Mouse (Mus musculus) embryonic facial prominence, embryonic 15.5 days (tissue): Measurements from ENCODE around the gene Aqp2. TPM values are rescaled to one million over a fixed set of nuclear protein-coding genes. Genes with fewer than 3 reads are reported as not detected.
A peak's percentile ranks its signal among the peaks of the same experiment; 100 is the strongest.

ENCODE experiments used
- ATAC-seq: fragments of 200-750 bp; cut with Nextera tagmentation; 2 replicates; pipeline ENCODE4 v1.8.0; 2017; ENCODE audit warnings: low read depth, moderate TSS enrichment; ENCODE audit not compliant: insufficient number of reproducible peaks, low FRiP score, low TSS enrichment
- H3K27ac ChIP-seq: fragments of 300-500 bp; sonication (generic); replicated peaks from 2 replicates; pipeline ENCODE4 v1.5.1; 2015; ENCODE audit warnings: mild to moderate bottlenecking, inconsistent platforms
- H3K27me3 ChIP-seq: fragments of 300-500 bp; sonication (generic); 2 replicates; pipeline ENCODE4 v1.6.1; 2015; ENCODE audit warnings: inconsistent platforms
- H3K36me3 ChIP-seq: fragments of 300-500 bp; sonication (generic); 2 replicates; pipeline ENCODE4 v1.6.1; 2015; ENCODE audit warnings: mild to moderate bottlenecking, inconsistent platforms
- H3K4me1 ChIP-seq: fragments of 300-500 bp; sonication (generic); 2 replicates; pipeline ENCODE4 v1.6.1; 2015; ENCODE audit warnings: inconsistent platforms
- H3K4me2 ChIP-seq: fragments of 300-500 bp; sonication (generic); replicated peaks from 2 replicates; pipeline ENCODE4 v1.6.1; 2015; ENCODE audit warnings: mild to moderate bottlenecking, inconsistent platforms
- H3K4me3 ChIP-seq: fragments of 300-500 bp; sonication (generic); replicated peaks from 2 replicates; pipeline ENCODE4 v1.5.1; 2015; ENCODE audit warnings: mild to moderate bottlenecking, inconsistent platforms
- H3K9ac ChIP-seq: fragments of 300-500 bp; sonication (generic); 2 replicates; pipeline ENCODE4 v1.6.1; 2015; ENCODE audit warnings: inconsistent platforms
- H3K9me3 ChIP-seq: fragments of 300-500 bp; sonication (generic); replicated peaks from 2 replicates; pipeline ENCODE4 v1.6.1; 2016; ENCODE audit warnings: inconsistent platforms
- WGBS: fragments of 180-500 bp; shearing (Covaris S2); methylation state at CpG from one replicate; pipeline ENCODE4 v1.1.7; 2015; 5-methylcytosine and 5-hydroxymethylcytosine counted together
- polyA plus RNA-seq: library from polyadenylated mRNA; unstranded; fragments of >200 nt; fragmentation: Nextera tagmentation; extraction: Ambion mirVana; gene quantifications from 2 replicates; pipeline ENCODE4 v1.2.1, GENCODE M21; 2015

The Aqp2 gene
- polyA plus RNA-seq, 1 experiment from 2014 or later: not detected

- Histone ChIP-seq H3K4me2 (no peak overlapping the region), H3K9ac (no peak overlapping the region), H3K27ac (no peak overlapping the region), H3K27me3 (peaks cover 43% of the 10 kb centered on the region), H3K4me3 (no peak overlapping the region), H3K4me1 (peaks cover 26% of the 10 kb centered on the region), H3K36me3 (no peaks in the 10 kb centered on the region), H3K9me3 (no peaks in the 10 kb centered on the region)
- WGBS: 76% methylated on average over 3 of the region's 3 CpGs
- no peak for ATAC-seq
Observed at GRCm38 (mm10) chr15:99605595-99605994, 26.7 kb downstream of the Aqp2 start.

- no peak overlapping the region for H3K27ac ChIP-seq
- WGBS: 19% methylated on average over 5 of the region's 5 CpGs
- H3K9ac ChIP-seq: no peak overlapping the region
- H3K4me2 ChIP-seq: no peak overlapping the region
- no peaks in the 10 kb centered on the region for H3K9me3 ChIP-seq
- H3K4me3 ChIP-seq: no peak overlapping the region
- no peak for ATAC-seq
- peaks cover 39% of the 10 kb centered on the region for H3K27me3 ChIP-seq
- no peaks in the 10 kb centered on the region for H3K36me3 ChIP-seq
- peaks cover 34% of the 10 kb centered on the region for H3K4me1 ChIP-seq
Observed at GRCm38 (mm10) chr15:99606515-99606914, 27.7 kb downstream of the Aqp2 start.

- WGBS: 9% methylated on average over 10 of the region's 10 CpGs
- ATAC-seq: no peak
- no peak overlapping the region for H3K27ac ChIP-seq
- no peaks in the 10 kb centered on the region for H3K36me3 ChIP-seq
- H3K4me1 ChIP-seq: peaks cover 33% of the 10 kb centered on the region
- H3K9me3 ChIP-seq: no peaks in the 10 kb centered on the region
- no peak overlapping the region for H3K4me3 ChIP-seq
- no peak overlapping the region for H3K4me2 ChIP-seq
- H3K9ac ChIP-seq: no peak overlapping the region
- H3K27me3 ChIP-seq: peaks cover 32% of the 10 kb centered on the region
Observed at GRCm38 (mm10) chr15:99607388-99608113, 28.7 kb downstream of the Aqp2 start.

- Histone ChIP-seq H3K27ac (no peak overlapping the region), H3K9ac (no peak overlapping the region), H3K27me3 (peaks cover 23% of the 10 kb centered on the region), H3K4me1 (peaks cover 33% of the 10 kb centered on the region), H3K36me3 (no peaks in the 10 kb centered on the region), H3K9me3 (no peaks in the 10 kb centered on the region), H3K4me2 (no peak overlapping the region), H3K4me3 (no peak overlapping the region)
- ATAC-seq: no peak
- WGBS: 62% methylated on average over 13 of the region's 13 CpGs
Observed at GRCm38 (mm10) chr15:99608382-99609125, 29.7 kb downstream of the Aqp2 start.

GRCm38 (mm10) chr15:99611563-99611962 is 32.7 kb downstream of the Aqp2 start:
- H3K9ac ChIP-seq: no peak overlapping the region
- no peak overlapping the region for H3K27ac ChIP-seq
- no peaks in the 10 kb centered on the region for H3K36me3 ChIP-seq
- no peak for ATAC-seq
- H3K4me1 ChIP-seq: peaks cover 52% of the 10 kb centered on the region
- 52% methylated on average over 7 of the region's 7 CpGs for WGBS
- H3K4me3 ChIP-seq: no peak overlapping the region
- no peaks in the 10 kb centered on the region for H3K9me3 ChIP-seq
- peaks cover 19% of the 10 kb centered on the region for H3K27me3 ChIP-seq
- no peak overlapping the region for H3K4me2 ChIP-seq

- 0 out of 2 replicates have a peak overlapping the region, but pooled peaks have one; percentile 65 for H3K27ac ChIP-seq
- no peak for ATAC-seq
- H3K27me3 ChIP-seq: peaks cover 16% of the 10 kb centered on the region
- peak overlapping the region; percentile 34; the same call in 1 of the 2 replicates for H3K4me2 ChIP-seq
- peaks cover 32% of the 10 kb centered on the region for H3K4me1 ChIP-seq
- WGBS: 65% methylated on average over 13 of the region's 13 CpGs
- H3K9ac ChIP-seq: no peak overlapping the region
- no peaks in the 10 kb centered on the region for H3K36me3 ChIP-seq
- H3K9me3 ChIP-seq: no peaks in the 10 kb centered on the region
- no peak overlapping the region for H3K4me3 ChIP-seq
Observed at GRCm38 (mm10) chr15:99614273-99614672, 35.4 kb downstream of the Aqp2 start.

GRCm38 (mm10) chr15:99614753-99615152 is 35.9 kb downstream of the Aqp2 start:
- Histone ChIP-seq H3K4me1 (peaks cover 32% of the 10 kb centered on the region), H3K4me3 (no peak overlapping the region), H3K4me2 (peak overlapping the region; percentile 34), H3K9me3 (no peaks in the 10 kb centered on the region), H3K27ac (peak overlapping the region; percentile 65), H3K9ac (no peak overlapping the region), H3K36me3 (no peaks in the 10 kb centered on the region), H3K27me3 (peaks cover 16% of the 10 kb centered on the region)
- WGBS: 5% methylated on average over 12 of the region's 12 CpGs
- ATAC-seq: peak; percentile 67; the same call in 1 of the 2 replicates

GRCm38 (mm10) chr15:99615246-99615645 is 36.4 kb downstream of the Aqp2 start:
- Histone ChIP-seq H3K27ac (peak overlapping the region; percentile 65), H3K4me2 (peak overlapping the region; percentile 34), H3K9me3 (no peaks in the 10 kb centered on the region), H3K9ac (no peak overlapping the region), H3K36me3 (no peaks in the 10 kb centered on the region), H3K4me3 (no peak overlapping the region), H3K4me1 (peaks cover 32% of the 10 kb centered on the region), H3K27me3 (peaks cover 13% of the 10 kb centered on the region)
- ATAC-seq: peak; percentile 82
- WGBS: 15% methylated on average over 9 of the region's 9 CpGs

GRCm38 (mm10) chr15:99618595-99618994 is 39.7 kb downstream of the Aqp2 start:
- H3K36me3 ChIP-seq: peaks cover 27% of the 10 kb centered on the region
- no peak overlapping the region for H3K27ac ChIP-seq
- peaks cover 8% of the 10 kb centered on the region for H3K27me3 ChIP-seq
- H3K4me2 ChIP-seq: no peak overlapping the region
- ATAC-seq: no peak
- 73% methylated on average over 3 of the region's 3 CpGs for WGBS
- no peaks in the 10 kb centered on the region for H3K9me3 ChIP-seq
- H3K9ac ChIP-seq: no peak overlapping the region
- no peak overlapping the region for H3K4me3 ChIP-seq
- peaks cover 22% of the 10 kb centered on the region for H3K4me1 ChIP-seq

- peaks cover 37% of the 10 kb centered on the region for H3K36me3 ChIP-seq
- 84% methylated on average over 4 of the region's 4 CpGs for WGBS
- ATAC-seq: no peak
Observed at GRCm38 (mm10) chr15:99619821-99620220, 41.0 kb downstream of the Aqp2 start.

GRCm38 (mm10) chr15:99622063-99622462 is 43.2 kb downstream of the Aqp2 start:
- Histone ChIP-seq H3K27ac (no peak overlapping the region), H3K4me3 (no peak overlapping the region), H3K4me2 (no peak overlapping the region), H3K9ac (no peak overlapping the region), H3K27me3 (no peaks in the 10 kb centered on the region), H3K4me1 (no peaks in the 10 kb centered on the region), H3K9me3 (no peaks in the 10 kb centered on the region), H3K36me3 (peaks cover 59% of the 10 kb centered on the region)
- 95% methylated on average over 11 of the region's 11 CpGs for WGBS
- ATAC-seq: no peak

More at GRCm38 (mm10) chr15:99619821-99620220, 41.0 kb downstream of the Aqp2 start:
- Histone ChIP-seq H3K27me3 (no peaks in the 10 kb centered on the region; the same call in 1 of the 2 replicates), H3K4me3 (no peak overlapping the region), H3K4me2 (no peak overlapping the region), H3K4me1 (peaks cover 9% of the 10 kb centered on the region), H3K9ac (no peak overlapping the region), H3K27ac (no peak overlapping the region), H3K9me3 (no peaks in the 10 kb centered on the region)
